Mouse (Mus musculus): ENCODE data around the gene Arhgef40. TPM values are rescaled to one million over a fixed set of nuclear protein-coding genes. Genes with fewer than 3 reads are reported as not detected.

Gene Arhgef40
- total RNA-seq, 1 experiment from 2014 or later = 1.5 TPM

GRCm38 (mm10) chr14:51996866-51997265, 12.3 kb downstream of the Arhgef40 start:
- no peak for ATAC-seq (ENCODE audit: extremely low read depth, insufficient number of reproducible peaks, low FRiP score, poor library complexity, severe bottlenecking)

GRCm38 (mm10) chr14:51997483-51997882, 13.0 kb downstream of the Arhgef40 start:
- no peak for ATAC-seq (ENCODE audit: extremely low read depth, insufficient number of reproducible peaks, low FRiP score, poor library complexity, severe bottlenecking)

GRCm38 (mm10) chr14:52003981-52004495, 19.5 kb downstream of the Arhgef40 start:
- ATAC-seq (ENCODE audit: extremely low read depth, insufficient number of reproducible peaks, low FRiP score, poor library complexity, severe bottlenecking) = no peak

- no peak for ATAC-seq (ENCODE audit: extremely low read depth, insufficient number of reproducible peaks, low FRiP score, poor library complexity, severe bottlenecking)
Measured at GRCm38 (mm10) chr14:52005141-52005540, 20.6 kb downstream of the Arhgef40 start.

GRCm38 (mm10) chr14:52005616-52006015, 21.1 kb downstream of the Arhgef40 start:
- ATAC-seq (ENCODE audit: extremely low read depth, insufficient number of reproducible peaks, low FRiP score, poor library complexity, severe bottlenecking) = no peak

GRCm38 (mm10) chr14:52006241-52006640, 21.7 kb downstream of the Arhgef40 start:
- no peak for ATAC-seq (ENCODE audit: extremely low read depth, insufficient number of reproducible peaks, low FRiP score, poor library complexity, severe bottlenecking)

- no peak for ATAC-seq (ENCODE audit: extremely low read depth, insufficient number of reproducible peaks, low FRiP score, poor library complexity, severe bottlenecking)
Measured at GRCm38 (mm10) chr14:52006771-52007170, 22.3 kb downstream of the Arhgef40 start.

GRCm38 (mm10) chr14:52008321-52009203, 24.0 kb downstream of the Arhgef40 start:
- peak; percentile 76 for ATAC-seq (ENCODE audit: extremely low read depth, insufficient number of reproducible peaks, low FRiP score, poor library complexity, severe bottlenecking)

GRCm38 (mm10) chr14:52009361-52009760, 24.8 kb downstream of the Arhgef40 start:
- no peak for ATAC-seq (ENCODE audit: extremely low read depth, insufficient number of reproducible peaks, low FRiP score, poor library complexity, severe bottlenecking)

GRCm38 (mm10) chr14:52009841-52010240, 25.3 kb downstream of the Arhgef40 start:
- no peak for ATAC-seq (ENCODE audit: extremely low read depth, insufficient number of reproducible peaks, low FRiP score, poor library complexity, severe bottlenecking)

GRCm38 (mm10) chr14:52010446-52011111, 26.1 kb downstream of the Arhgef40 start:
- no peak for ATAC-seq (ENCODE audit: extremely low read depth, insufficient number of reproducible peaks, low FRiP score, poor library complexity, severe bottlenecking)

GRCm38 (mm10) chr14:52011683-52012082, 27.2 kb downstream of the Arhgef40 start:
- ATAC-seq (ENCODE audit: extremely low read depth, insufficient number of reproducible peaks, low FRiP score, poor library complexity, severe bottlenecking) = no peak

GRCm38 (mm10) chr14:52012085-52012484, 27.6 kb downstream of the Arhgef40 start:
- ATAC-seq (ENCODE audit: extremely low read depth, insufficient number of reproducible peaks, low FRiP score, poor library complexity, severe bottlenecking) = no peak

GRCm38 (mm10) chr14:52012553-52012952, 28.0 kb downstream of the Arhgef40 start:
- no peak for ATAC-seq (ENCODE audit: extremely low read depth, insufficient number of reproducible peaks, low FRiP score, poor library complexity, severe bottlenecking)

GRCm38 (mm10) chr14:52013021-52013610, 28.6 kb downstream of the Arhgef40 start:
- no peak for ATAC-seq (ENCODE audit: extremely low read depth, insufficient number of reproducible peaks, low FRiP score, poor library complexity, severe bottlenecking)

- ATAC-seq (ENCODE audit: extremely low read depth, insufficient number of reproducible peaks, low FRiP score, poor library complexity, severe bottlenecking) = no peak
Measured at GRCm38 (mm10) chr14:52013771-52014219, 29.3 kb downstream of the Arhgef40 start.

GRCm38 (mm10) chr14:52014271-52014760, 29.8 kb downstream of the Arhgef40 start:
- ATAC-seq (ENCODE audit: extremely low read depth, insufficient number of reproducible peaks, low FRiP score, poor library complexity, severe bottlenecking) = no peak

- ATAC-seq (ENCODE audit: extremely low read depth, insufficient number of reproducible peaks, low FRiP score, poor library complexity, severe bottlenecking) = no peak
Measured at GRCm38 (mm10) chr14:52014761-52015311, 30.3 kb downstream of the Arhgef40 start.
